Mouse (Mus musculus): ENCODE data around the gene Kin.

DNA sequence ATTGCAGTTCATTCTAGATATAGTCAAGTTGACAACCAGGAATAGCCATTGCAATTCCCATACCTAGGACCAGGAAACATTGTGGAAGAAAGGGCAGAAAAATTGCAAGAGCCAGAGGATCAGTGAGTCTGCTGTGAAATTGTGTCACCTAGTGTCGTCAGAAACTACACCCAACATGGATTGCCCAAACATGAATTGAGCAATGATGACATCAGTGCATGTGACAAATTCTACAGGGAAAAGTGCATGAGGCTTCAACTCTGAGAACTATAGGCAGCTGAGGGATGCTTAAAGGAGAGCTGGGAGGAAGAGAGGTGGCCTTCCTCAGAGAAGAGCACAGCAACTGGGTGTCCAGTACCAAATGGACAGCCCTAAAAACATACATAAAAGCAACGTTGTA lies 56.9 kb downstream of the Kin start:
- TF ChIP-seq POLR2A (IDR thresholded peaks at IDR 0.05; ENCODE audit: borderline replicate concordance, extremely low read depth, insufficient read depth, insufficient read length, poor library complexity, severe bottlenecking) (no peak), CTCF (IDR thresholded peaks at IDR 0.05; ENCODE audit: borderline replicate concordance, extremely low read depth, insufficient read depth, insufficient read length) (no peak)

All from brain, embryonic 14.5 days (tissue).